Mouse (Mus musculus) embryonic facial prominence, embryonic 14.5 days (tissue): ENCODE measurements around the gene Rpl7l1. TPM values are rescaled to one million over a fixed set of nuclear protein-coding genes. Genes with fewer than 3 reads are reported as not detected.
"Not testable (repeated sequence)": the region's sequence is repeated elsewhere in the genome, so short reads cannot be mapped to it uniquely, and the experiment has no call there.

Experiments used
- ATAC-seq: fragments of 200-750 bp; cut with Nextera tagmentation; 2 replicates; pipeline ENCODE4 v1.8.0; 2017; ENCODE audit warnings: low read depth, moderate number of reproducible peaks, moderate TSS enrichment
- DNase-seq: peaks from one replicate; pipeline ENCODE4 v3.0.0-alpha.2; 2015; ENCODE audit warnings: low spot score
- H3K27ac ChIP-seq: fragments of 300-500 bp; sonication (generic); replicated peaks from 2 replicates; pipeline ENCODE4 v1.5.1; 2014; ENCODE audit warnings: low read depth, mild to moderate bottlenecking, low read length, moderate library complexity
- H3K27me3 ChIP-seq: fragments of 300-500 bp; sonication (generic); replicated peaks from 2 replicates; pipeline ENCODE4 v1.6.1; 2014; ENCODE audit warnings: low read length; ENCODE audit not compliant: control insufficient read depth, insufficient read depth
- H3K36me3 ChIP-seq: fragments of 300-500 bp; sonication (generic); 2 replicates; pipeline ENCODE4 v1.6.1; 2014; ENCODE audit warnings: low read length, mixed read lengths; ENCODE audit not compliant: control insufficient read depth, insufficient read depth
- H3K4me1 ChIP-seq: fragments of 300-500 bp; sonication (generic); 2 replicates; pipeline ENCODE4 v1.6.1; 2014; ENCODE audit warnings: antibody characterized with exemption, low read length; ENCODE audit not compliant: control insufficient read depth, insufficient read depth
- H3K4me2 ChIP-seq: fragments of 300-500 bp; sonication (generic); 2 replicates; pipeline ENCODE4 v1.6.1; 2014; ENCODE audit warnings: low read depth, mild to moderate bottlenecking, low read length, moderate library complexity, mixed read lengths
- H3K4me3 ChIP-seq: fragments of 300-500 bp; sonication (generic); 2 replicates; pipeline ENCODE4 v1.5.1; 2014; ENCODE audit warnings: low read depth, mild to moderate bottlenecking, low read length
- H3K9ac ChIP-seq: fragments of 300-500 bp; sonication (generic); 2 replicates; pipeline ENCODE4 v1.6.1; 2014; ENCODE audit warnings: low read depth, mild to moderate bottlenecking, low read length, moderate library complexity, mixed read lengths
- H3K9me3 ChIP-seq: fragments of 300-500 bp; sonication (generic); 2 replicates; pipeline ENCODE4 v1.6.1; 2016; ENCODE audit warnings: low read length; ENCODE audit not compliant: control insufficient read depth
- WGBS: fragments of 180-500 bp; shearing (Covaris S2); extraction: QIAGEN DNeasy Blood & Tissue Kit; methylation state at CpG from one replicate; pipeline ENCODE4 v1.1.7; 2014; 5-methylcytosine and 5-hydroxymethylcytosine counted together
- polyA plus RNA-seq: library from polyadenylated mRNA; unstranded; fragments of >200 nt; fragmentation: Nextera tagmentation; extraction: Ambion mirVana; gene quantifications from 2 replicates; pipeline ENCODE4 v1.2.1, GENCODE M21; 2014

Rpl7l1 gene
- polyA plus RNA-seq, 1 experiment from 2014 or later = 126 TPM

DNA sequence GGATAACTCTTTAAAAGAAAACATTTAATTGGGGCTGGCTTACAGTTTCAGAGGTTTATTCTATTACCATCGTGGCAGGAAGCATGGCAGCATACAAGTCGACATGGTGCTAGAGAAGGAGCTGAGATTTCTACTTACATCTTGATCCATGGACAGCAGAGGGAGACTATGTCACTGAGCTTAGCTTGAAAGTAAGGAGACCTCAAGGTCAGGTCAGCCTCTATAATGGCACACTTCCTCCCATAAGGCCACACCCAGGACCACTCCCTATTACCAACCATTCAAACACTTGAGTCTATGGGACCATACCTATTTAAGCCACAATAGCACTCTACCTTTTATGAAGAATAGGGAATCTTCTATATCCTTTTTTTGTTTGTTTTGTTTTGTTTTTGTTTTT is 10.5 kb upstream of the Rpl7l1 start:
- ATAC-seq = no peak
- no peak overlapping the region for H3K27ac ChIP-seq
- H3K27me3 ChIP-seq = no peaks in the 10 kb centered on the region
- DNase-seq = no peak
- H3K9ac ChIP-seq = no peak overlapping the region
- H3K36me3 ChIP-seq = no peaks in the 10 kb centered on the region
- no peak overlapping the region for H3K4me3 ChIP-seq
- H3K4me2 ChIP-seq = no peak overlapping the region
- 91% methylated on average over 2 of the region's 2 CpGs for WGBS
- no peaks in the 10 kb centered on the region for H3K4me1 ChIP-seq
- no peaks in the 10 kb centered on the region for H3K9me3 ChIP-seq

DNA sequence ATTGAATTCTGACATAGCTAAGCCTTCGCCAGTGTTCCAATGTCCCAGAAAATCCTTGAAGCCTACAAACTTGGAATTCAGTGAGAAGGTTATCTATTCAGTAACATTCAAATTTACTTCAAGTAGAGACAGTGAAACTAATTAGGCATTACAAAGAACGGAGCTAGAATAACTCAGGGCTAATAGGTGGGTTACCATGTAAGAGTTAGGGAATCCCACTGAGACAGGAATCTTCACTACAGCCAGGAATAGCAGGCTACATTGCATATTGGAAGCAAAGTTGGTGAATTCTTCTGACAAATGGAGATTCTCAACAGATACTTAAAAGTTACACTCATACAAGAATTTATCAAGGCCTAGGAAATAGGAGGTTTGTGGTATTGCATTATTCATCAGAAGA is 5.5 kb upstream of the Rpl7l1 start:
- not testable (repeated sequence) for H3K36me3 ChIP-seq, H3K9me3 ChIP-seq, DNase-seq, H3K27me3 ChIP-seq, ATAC-seq, H3K4me1 ChIP-seq, H3K4me3 ChIP-seq, H3K9ac ChIP-seq, H3K4me2 ChIP-seq, H3K27ac ChIP-seq
- 70% methylated on average over 2 of the region's 2 CpGs for WGBS

DNA sequence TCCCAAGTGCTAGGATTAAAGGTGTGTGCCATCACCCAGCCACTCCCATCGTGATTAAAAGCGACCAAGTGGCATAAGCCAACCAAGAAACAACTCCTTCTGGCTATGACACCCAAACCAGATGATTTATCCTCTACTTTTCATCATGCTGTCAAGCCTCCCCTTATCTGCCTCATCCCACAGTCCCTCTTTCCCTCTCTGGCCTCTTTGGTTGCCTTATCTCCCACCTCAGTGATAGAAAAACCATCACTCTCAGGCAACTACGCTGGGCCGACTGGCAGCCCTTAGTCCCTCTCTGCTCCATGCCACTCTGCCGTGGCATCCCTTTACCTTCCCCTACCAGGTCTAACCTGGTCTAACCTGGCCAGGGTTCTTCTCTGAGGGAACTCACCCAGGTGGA is 4.5 kb upstream of the Rpl7l1 start:
- Histone ChIP-seq H3K9ac (no peak overlapping the region), H3K4me2 (no peak overlapping the region), H3K4me3 (no peak overlapping the region), H3K27ac (no peak overlapping the region), H3K36me3 (no peaks in the 10 kb centered on the region), H3K9me3 (no peaks in the 10 kb centered on the region), H3K27me3 (no peaks in the 10 kb centered on the region), H3K4me1 (no peaks in the 10 kb centered on the region)
- ATAC-seq (no peak), DNase-seq (no peak)
- 95% methylated on average over 5 of the region's 5 CpGs for WGBS

DNA sequence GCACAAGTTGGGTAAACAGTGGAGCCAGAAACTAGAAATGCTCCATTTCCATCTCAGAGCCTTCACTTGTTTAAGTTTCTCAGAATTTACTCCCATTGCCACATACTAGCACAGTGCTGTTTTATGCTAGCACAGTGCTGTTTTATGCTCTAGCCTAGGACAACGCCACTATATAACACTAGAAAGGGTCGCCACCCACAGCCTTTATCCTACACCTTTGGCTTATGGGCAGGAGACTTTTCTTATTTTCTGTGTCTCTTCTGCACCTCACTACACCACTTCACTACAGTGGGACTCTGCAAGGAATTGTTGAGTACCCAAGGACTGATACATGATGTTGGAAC is 722 bp upstream of the Rpl7l1 start:
- Histone ChIP-seq H3K4me2 (peak overlapping the region; percentile 73), H3K4me1 (peaks cover 7% of the 10 kb centered on the region; the same call in 1 of the 2 replicates), H3K36me3 (peaks cover 25% of the 10 kb centered on the region), H3K27me3 (no peaks in the 10 kb centered on the region), H3K9me3 (no peaks in the 10 kb centered on the region), H3K9ac (no peak overlapping the region), H3K4me3 (peak overlapping the region; percentile 67), H3K27ac (peak overlapping the region; percentile 87)
- DNase-seq (no peak), ATAC-seq (no peak)
- WGBS = 72% methylated on average over 2 of the region's 2 CpGs

DNA sequence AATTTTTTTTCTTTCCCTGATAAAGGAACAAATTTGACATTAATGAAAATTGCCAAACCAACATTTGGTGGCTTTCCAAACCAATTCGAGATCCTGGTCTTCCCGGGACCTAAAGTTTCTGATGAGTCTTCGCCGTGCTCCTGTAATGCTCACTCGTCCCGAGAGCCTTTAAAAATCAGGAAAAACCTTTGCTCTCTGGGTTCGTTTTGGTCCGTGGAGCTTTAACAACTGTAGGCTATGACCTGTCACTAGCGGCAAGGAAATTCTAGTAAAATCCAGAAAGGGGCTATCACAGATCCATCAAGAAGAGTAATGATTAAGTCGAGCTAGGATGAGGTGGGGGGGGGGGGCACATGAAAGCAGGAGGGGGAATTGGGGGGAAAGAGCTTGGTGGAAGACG is 596 bp downstream of the Rpl7l1 start:
- Histone ChIP-seq H3K9me3 (no peaks in the 10 kb centered on the region), H3K9ac (peak overlapping the region; percentile 84), H3K36me3 (peaks cover 38% of the 10 kb centered on the region), H3K27ac (peak overlapping the region; percentile 87), H3K27me3 (no peaks in the 10 kb centered on the region), H3K4me2 (peak overlapping the region; percentile 73), H3K4me3 (peak overlapping the region; percentile 67), H3K4me1 (peaks cover 7% of the 10 kb centered on the region; the same call in 1 of the 2 replicates)
- DNase-seq (no peak), ATAC-seq (no peak)
- WGBS = 3% methylated on average over 11 of the region's 11 CpGs

DNA sequence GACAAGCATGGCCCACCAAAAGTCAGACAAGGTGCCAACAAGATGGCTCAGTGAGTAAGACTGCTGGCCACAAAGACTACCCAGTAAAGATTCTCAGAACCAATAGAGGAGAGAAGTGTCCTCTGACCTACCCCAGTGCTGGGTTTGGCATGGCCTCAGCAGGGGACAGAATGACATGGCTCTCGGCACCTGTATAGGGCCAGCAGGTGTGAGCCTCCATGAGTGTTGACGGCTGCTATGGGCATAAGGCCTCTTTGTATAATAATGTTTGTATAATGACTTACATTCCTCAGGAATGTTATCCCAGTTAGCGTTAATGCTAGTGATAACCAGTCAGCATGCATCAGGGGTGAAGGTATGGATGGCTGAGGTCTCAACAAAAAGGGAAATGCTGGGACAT is 6.4 kb downstream of the Rpl7l1 start:
- peaks cover 63% of the 10 kb centered on the region for H3K36me3 ChIP-seq
- H3K9me3 ChIP-seq = no peaks in the 10 kb centered on the region
- no peaks in the 10 kb centered on the region for H3K27me3 ChIP-seq
- WGBS = 73% methylated on average over 3 of the region's 3 CpGs
- ATAC-seq (no peak), DNase-seq (no peak)
- no peak overlapping the region for H3K4me2 ChIP-seq
- no peak overlapping the region for H3K27ac ChIP-seq
- no peaks in the 10 kb centered on the region for H3K4me1 ChIP-seq
- H3K4me3 ChIP-seq = no peak overlapping the region
- H3K9ac ChIP-seq = no peak overlapping the region

DNA sequence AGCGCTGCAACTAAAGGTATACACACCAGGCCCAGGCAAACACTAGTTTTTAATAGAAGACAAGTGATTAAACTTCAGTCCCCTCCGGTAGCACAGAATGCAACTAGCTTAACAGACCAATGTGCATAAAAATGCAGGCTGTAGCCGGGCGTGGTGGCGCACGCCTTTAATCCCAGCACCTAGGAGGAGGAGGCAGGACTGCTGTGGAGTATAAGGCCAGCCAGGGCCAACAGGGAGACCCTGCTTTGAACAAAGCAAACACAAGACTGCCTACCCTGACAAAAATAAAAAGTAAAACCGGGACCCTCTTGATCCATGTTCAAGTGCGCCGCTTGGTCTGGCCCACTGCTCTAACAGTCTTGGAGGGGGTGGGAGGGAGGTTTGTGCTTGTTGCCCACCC is 7.4 kb downstream of the Rpl7l1 start:
- Histone ChIP-seq H3K36me3 (peaks cover 57% of the 10 kb centered on the region), H3K4me2 (no peak overlapping the region), H3K9me3 (no peaks in the 10 kb centered on the region), H3K9ac (no peak overlapping the region), H3K4me1 (no peaks in the 10 kb centered on the region), H3K27me3 (no peaks in the 10 kb centered on the region), H3K4me3 (no peak overlapping the region), H3K27ac (no peak overlapping the region)
- 96% methylated on average over 9 of the region's 9 CpGs for WGBS
- ATAC-seq = no peak
- no peak for DNase-seq

DNA sequence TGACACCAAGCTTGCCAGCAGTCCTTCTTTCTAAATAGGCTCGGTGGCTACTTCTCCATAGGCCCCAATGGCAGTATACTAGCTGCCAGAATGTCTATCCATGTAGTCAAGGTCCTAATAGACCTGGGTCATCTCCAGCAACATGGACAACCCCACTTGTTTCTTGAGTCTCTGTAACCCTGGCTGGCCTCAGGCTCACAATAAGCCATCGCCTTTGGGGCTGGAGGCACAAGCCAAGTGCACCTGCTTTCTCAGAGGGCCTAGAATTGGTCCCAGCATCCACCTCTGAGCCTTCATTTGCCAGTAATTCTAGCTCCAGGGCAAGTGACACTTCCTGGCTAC is 8.4 kb downstream of the Rpl7l1 start:
- 31% methylated on average over 2 of the region's 2 CpGs for WGBS

DNA sequence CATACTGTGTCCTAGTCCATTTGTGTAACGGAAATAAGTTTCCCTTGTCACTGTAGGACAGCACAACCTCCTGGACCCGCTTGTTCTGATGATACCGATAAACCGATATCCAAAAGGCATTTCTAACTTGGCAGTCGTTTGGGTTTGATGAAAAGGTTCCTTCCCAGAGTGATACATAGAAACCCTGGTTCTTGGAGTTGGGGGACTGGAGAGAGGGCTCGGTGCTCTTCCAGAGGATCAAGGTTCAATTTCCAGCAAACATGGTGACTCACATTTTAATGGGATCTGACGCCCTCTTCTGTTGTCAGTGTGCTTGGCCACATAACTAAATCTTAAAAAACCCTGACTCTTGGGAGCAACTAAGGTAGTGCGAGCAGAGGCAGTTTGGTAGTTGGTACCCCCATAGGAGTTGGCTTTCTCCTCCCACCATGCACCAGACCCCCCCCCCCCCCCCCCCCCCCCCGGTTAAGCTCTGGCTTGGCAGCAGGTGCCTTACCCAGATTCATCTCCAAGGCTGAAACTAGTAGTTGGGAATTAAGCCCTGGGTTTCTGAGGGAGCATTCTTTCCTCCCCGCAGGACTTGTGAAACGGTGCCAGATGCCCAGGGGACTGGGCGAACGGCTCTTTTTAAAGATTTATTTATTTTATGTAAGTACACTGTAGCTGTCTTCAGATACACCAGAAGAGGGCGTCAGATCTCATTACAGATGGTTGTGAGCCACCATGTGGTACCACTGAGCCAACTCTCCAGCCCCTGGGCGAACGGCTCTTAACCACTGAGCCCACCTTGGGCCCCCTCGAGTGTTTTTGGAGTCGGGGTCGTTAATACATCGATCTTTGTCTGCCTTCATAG is 9.0 kb downstream of the Rpl7l1 start:
- 7% methylated on average over 19 of the region's 20 CpGs for WGBS
- Histone ChIP-seq H3K27ac (peak overlapping the region; percentile 78), H3K4me1 (no peaks in the 10 kb centered on the region), H3K4me2 (peak overlapping the region; percentile 84), H3K27me3 (no peaks in the 10 kb centered on the region), H3K36me3 (peaks cover 41% of the 10 kb centered on the region), H3K9me3 (no peaks in the 10 kb centered on the region), H3K9ac (peak overlapping the region; percentile 83), H3K4me3 (peak overlapping the region; percentile 88)
- DNase-seq (peak; percentile 53), ATAC-seq (peak; percentile 6; the same call in 1 of the 2 replicates)

More for the DNA sequence above, 8.4 kb downstream of the Rpl7l1 start:
- DNase-seq (no peak), ATAC-seq (no peak)
- H3K4me2 ChIP-seq = peak overlapping the region; percentile 84
- H3K4me3 ChIP-seq = 0 out of 2 replicates have a peak overlapping the region, but pooled peaks have one; percentile 88
- no peaks in the 10 kb centered on the region for H3K9me3 ChIP-seq
- H3K27ac ChIP-seq = no peak overlapping the region
- H3K36me3 ChIP-seq = peaks cover 47% of the 10 kb centered on the region
- no peaks in the 10 kb centered on the region for H3K27me3 ChIP-seq
- H3K4me1 ChIP-seq = no peaks in the 10 kb centered on the region
- H3K9ac ChIP-seq = no peak overlapping the region
